In genomic region chr16:85505108-85505507, GRCm38 (mm10) we compare ENCODE assay signal across 25 mouse cellular contexts. TPM values are rescaled to one million over a fixed set of nuclear protein-coding genes. Genes with fewer than 3 reads are reported as not detected.
DNase-seq lines count a peak whose midpoint lies in the region; ATAC-seq and TF ChIP-seq lines count a peak whose summit lies in the region.
"Had no signal": no experiment of that assay in that cellular context is flagged by ENCODE, and none has a peak within 500 bp of the region (broad histone marks: within the 10 kb centered on the region; RNA-seq: fewer than 3 reads in every experiment).

No protein-coding gene starts in this region.

- no peaks in the 10 kb centered on the region for H3K27me3 ChIP-seq in forebrain, embryonic 12.5 days
- no peaks in the 10 kb centered on the region for H3K27me3 ChIP-seq in forebrain, embryonic 10.5 days (ENCODE audit: poor library complexity, severe bottlenecking)
- H3K27me3 ChIP-seq in midbrain, embryonic 13.5 days: no peaks in the 10 kb centered on the region
- no peaks in the 10 kb centered on the region for H3K27me3 ChIP-seq in midbrain, postnatal 0 days (ENCODE audit: insufficient read depth, low read length)
- no peaks in the 10 kb centered on the region for H3K27me3 ChIP-seq in neural tube, embryonic 13.5 days
- H3K27me3 ChIP-seq: embryonic facial prominence, embryonic 13.5 days; liver, embryonic 15.5 days; lung, embryonic 15.5 days; megakaryocyte, embryonic 14.5 days; midbrain, embryonic 15.5 days had no signal

- no peak for DNase-seq in forebrain, embryonic 10.5 days (ENCODE audit: extremely low spot score, low spot score)
- DNase-seq in midbrain, postnatal 0 days (ENCODE audit: low spot score): no peak
- DNase-seq in embryo, embryonic 11 days: peak; percentile 42
- DNase-seq in thymus, postnatal 36 days: no peak
- DNase-seq: adrenal gland, postnatal 14 days; cerebellum, adult 9-10 months; gastrocnemius, adult 2 months; kidney, adult 8-10 months; kidney, postnatal 14 days; liver; lung, postnatal 36 days; right cerebral cortex, postnatal 4 days; thymus, postnatal 25 days had no signal

- peak; percentile 27; the same call in 1 of the 2 replicates for ATAC-seq in forebrain, embryonic 12.5 days (ENCODE audit: low FRiP score)
- 0 out of 2 replicates have a peak, but pooled peaks have one; percentile 30 for ATAC-seq in midbrain, embryonic 13.5 days
- ATAC-seq in midbrain, postnatal 0 days (ENCODE audit: low FRiP score): no peak
- peak; percentile 47; the same call in 1 of the 2 replicates for ATAC-seq in neural tube, embryonic 13.5 days (ENCODE audit: low read depth)
- ATAC-seq: inflammation-experienced regulatory T-cells, adult 6 months; midbrain, embryonic 15.5 days had no signal

- 32% methylated on average over 3 of the region's 3 CpGs for WGBS in forebrain, embryonic 12.5 days
- 59% methylated on average over 3 of the region's 3 CpGs for WGBS in forebrain, embryonic 10.5 days
- 39% methylated on average over 3 of the region's 3 CpGs for WGBS in midbrain, embryonic 13.5 days
- 33% methylated on average over 3 of the region's 3 CpGs for WGBS in midbrain, postnatal 0 days
- WGBS in neural tube, embryonic 13.5 days: 10% methylated on average over 3 of the region's 3 CpGs

- no peak overlapping the region for H3K9ac ChIP-seq in forebrain, embryonic 12.5 days
- H3K9ac ChIP-seq in midbrain, embryonic 13.5 days (replicated peaks): no peak overlapping the region
- H3K9ac ChIP-seq in midbrain, postnatal 0 days (replicated peaks; ENCODE audit: low read length, poor library complexity, severe bottlenecking): no peak overlapping the region
- H3K9ac ChIP-seq in neural tube, embryonic 13.5 days: no peak overlapping the region
- H3K9ac ChIP-seq: embryonic facial prominence, embryonic 13.5 days; liver, embryonic 15.5 days; lung, embryonic 15.5 days; midbrain, embryonic 15.5 days had no signal

- no peak overlapping the region for H3K4me3 ChIP-seq in forebrain, embryonic 12.5 days (replicated peaks)
- H3K4me3 ChIP-seq in forebrain, embryonic 10.5 days: no peak overlapping the region
- H3K4me3 ChIP-seq in midbrain, embryonic 13.5 days (replicated peaks): no peak overlapping the region
- no peak overlapping the region for H3K4me3 ChIP-seq in midbrain, postnatal 0 days (ENCODE audit: low read depth, low read length)
- H3K4me3 ChIP-seq in neural tube, embryonic 13.5 days: no peak overlapping the region
- H3K4me3 ChIP-seq: embryonic facial prominence, embryonic 13.5 days; erythroblast, embryonic 14.5 days; gastrocnemius, adult 2 months; limb, embryonic 10.5 days; liver, embryonic 15.5 days; lung, embryonic 15.5 days; megakaryocyte, embryonic 14.5 days; midbrain, embryonic 15.5 days; myocyte had no signal

- no peak overlapping the region for H3K27ac ChIP-seq in forebrain, embryonic 12.5 days
- no peak overlapping the region for H3K27ac ChIP-seq in forebrain, embryonic 10.5 days
- H3K27ac ChIP-seq in midbrain, embryonic 13.5 days: no peak overlapping the region
- no peak overlapping the region for H3K27ac ChIP-seq in midbrain, postnatal 0 days (ENCODE audit: low read depth, low read length)
- H3K27ac ChIP-seq in neural tube, embryonic 13.5 days (replicated peaks): no peak overlapping the region
- H3K27ac ChIP-seq: embryonic facial prominence, embryonic 13.5 days; gastrocnemius, adult 2 months; limb, embryonic 10.5 days; liver, embryonic 15.5 days; lung, embryonic 15.5 days; midbrain, embryonic 15.5 days had no signal

- no peaks in the 10 kb centered on the region for H3K4me1 ChIP-seq in forebrain, embryonic 12.5 days
- H3K4me1 ChIP-seq in forebrain, embryonic 10.5 days: 0 out of 2 replicates have a peak, but pooled peaks cover 4% of the 10 kb centered on the region
- H3K4me1 ChIP-seq in midbrain, embryonic 13.5 days (replicated peaks): no peaks in the 10 kb centered on the region
- no peaks in the 10 kb centered on the region for H3K4me1 ChIP-seq in midbrain, postnatal 0 days (ENCODE audit: insufficient read depth, low read length)
- peaks cover 4% of the 10 kb centered on the region; the same call in 1 of the 2 replicates for H3K4me1 ChIP-seq in neural tube, embryonic 13.5 days (replicated peaks)
- H3K4me1 ChIP-seq: embryonic facial prominence, embryonic 13.5 days; liver, embryonic 15.5 days; lung, embryonic 15.5 days; megakaryocyte, embryonic 14.5 days; midbrain, embryonic 15.5 days had no signal

- no peak overlapping the region for H3K4me2 ChIP-seq in forebrain, embryonic 12.5 days
- H3K4me2 ChIP-seq in midbrain, embryonic 13.5 days (replicated peaks): no peak overlapping the region
- H3K4me2 ChIP-seq in midbrain, postnatal 0 days (ENCODE audit: low read depth, low read length, poor library complexity, severe bottlenecking): no peak overlapping the region
- H3K4me2 ChIP-seq in neural tube, embryonic 13.5 days: no peak overlapping the region
- H3K4me2 ChIP-seq: embryonic facial prominence, embryonic 13.5 days; liver, embryonic 15.5 days; lung, embryonic 15.5 days; midbrain, embryonic 15.5 days had no signal

- no peaks in the 10 kb centered on the region for H3K9me3 ChIP-seq in forebrain, embryonic 12.5 days
- no peaks in the 10 kb centered on the region for H3K9me3 ChIP-seq in forebrain, embryonic 10.5 days
- no peaks in the 10 kb centered on the region for H3K9me3 ChIP-seq in midbrain, embryonic 13.5 days
- H3K9me3 ChIP-seq in midbrain, postnatal 0 days (ENCODE audit: low read length): no peaks in the 10 kb centered on the region
- H3K9me3 ChIP-seq in neural tube, embryonic 13.5 days: no peaks in the 10 kb centered on the region
- H3K9me3 ChIP-seq: embryonic facial prominence, embryonic 13.5 days; limb, embryonic 10.5 days; liver, embryonic 15.5 days; lung, embryonic 15.5 days; midbrain, embryonic 15.5 days had no signal

- no peak for TF ChIP-seq CTCF in midbrain, postnatal 0 days (IDR thresholded peaks at IDR 0.05)

- no peaks in the 10 kb centered on the region for H3K36me3 ChIP-seq in forebrain, embryonic 12.5 days (replicated peaks)
- H3K36me3 ChIP-seq in forebrain, embryonic 10.5 days (replicated peaks): no peaks in the 10 kb centered on the region
- no peaks in the 10 kb centered on the region for H3K36me3 ChIP-seq in midbrain, embryonic 13.5 days
- no peaks in the 10 kb centered on the region for H3K36me3 ChIP-seq in midbrain, postnatal 0 days (ENCODE audit: insufficient read depth, low read length)
- no peaks in the 10 kb centered on the region for H3K36me3 ChIP-seq in neural tube, embryonic 13.5 days
- H3K36me3 ChIP-seq: embryonic facial prominence, embryonic 13.5 days; limb, embryonic 10.5 days; liver, embryonic 15.5 days; lung, embryonic 15.5 days; midbrain, embryonic 15.5 days had no signal

RNA-seq across cellular contexts. Expression of gene Cyyr1, which starts 48.1 kb away (rescaled TPM):
- polyA plus RNA-seq in forebrain, embryonic 12.5 days (2016; fragmentation: Nextera tagmentation; extraction: Ambion mirVana): 2.4 and 2.7 TPM in 2 replicates
- 3.6 and 4.1 TPM in 2 replicates for polyA plus RNA-seq in forebrain, embryonic 10.5 days (2016; fragmentation: Nextera tagmentation; extraction: Ambion mirVana)
- polyA plus RNA-seq in midbrain, embryonic 13.5 days (2015; fragmentation: Nextera tagmentation; extraction: Ambion mirVana): 2.6 and 3.2 TPM in 2 replicates
- 1.3 and 1.9 TPM in 2 replicates for total RNA-seq in midbrain, postnatal 0 days (2014; rRNA removed)
- 1.3 and 1.6 TPM in 2 replicates for polyA plus RNA-seq in midbrain, postnatal 0 days (2015; fragmentation: Nextera tagmentation; extraction: Ambion mirVana)
- polyA plus RNA-seq in neural tube, embryonic 13.5 days (2015; fragmentation: Nextera tagmentation; extraction: Ambion mirVana): 2.8 and 3.2 TPM in 2 replicates
- polyA plus RNA-seq: erythroblast, embryonic 14.5 days had no signal
